Mouse (Mus musculus) stomach, postnatal 0 days (tissue): ENCODE measurements around the gene Ikbkg.

Experiments
- CTCF ChIP-seq: IDR thresholded peaks from 2 replicates; pipeline ENCODE4 v1.5.1; 2016; ENCODE audit warnings: antibody characterized with exemption, low read depth, mild to moderate bottlenecking, moderate library complexity
- EP300 ChIP-seq: optimal IDR thresholded peaks from 2 replicates; pipeline ENCODE3; 2016; ENCODE audit warnings: antibody characterized with exemption

GRCm38 (mm10) chrX:74353467-74353770 is 39.7 kb upstream of the Ikbkg start, which contains the start of gene Lage3:
- no peak for TF ChIP-seq CTCF
- no peak for TF ChIP-seq EP300
